Mouse (Mus musculus): Measurements from ENCODE around the gene Nedd8. TPM values are rescaled to one million over a fixed set of nuclear protein-coding genes. Genes with fewer than 3 reads are reported as not detected.

The Nedd8 gene
- polyA plus RNA-seq, 1 experiment from 2014 or later: 563 TPM

GRCm38 (mm10) chr14:55701131-55701530 lies 29.2 kb upstream of the Nedd8 start:
- no peaks in the 10 kb centered on the region for H3K9me3 ChIP-seq (ENCODE audit: control insufficient read depth, low read length)
- no peak overlapping the region for H3K27ac ChIP-seq (replicated peaks in 1 of 2; ENCODE audit: control insufficient read depth in 1 of 2, insufficient read depth in 1 of 2, low read depth in 2 of 2, low read length in 2 of 2)
- 68% methylated on average over 9 of the region's 9 CpGs for WGBS
- no peak overlapping the region for H3K4me3 ChIP-seq (ENCODE audit: control insufficient read depth in 1 of 2, insufficient read depth in 1 of 2, low read depth in 1 of 2, low read length in 2 of 2)
- no peak for ATAC-seq (ENCODE audit: insufficient number of reproducible peaks, insufficient read depth, low FRiP score, low read depth)
- no peaks in the 10 kb centered on the region for H3K27me3 ChIP-seq (ENCODE audit: control insufficient read depth, insufficient read depth, low read length)
- no peak overlapping the region for H3K4me2 ChIP-seq (ENCODE audit: low read length)
- H3K9ac ChIP-seq (ENCODE audit: low read length): no peak overlapping the region
- no peaks in the 10 kb centered on the region; a peak in 1 of 4 replicates for H3K4me1 ChIP-seq (ENCODE audit: control insufficient read depth in 2 of 2, insufficient read depth in 2 of 2, low read length in 2 of 2)
- H3K36me3 ChIP-seq (ENCODE audit: control insufficient read depth, insufficient read depth, low read length): no peaks in the 10 kb centered on the region

- Histone ChIP-seq H3K27ac (replicated peaks in 1 of 2; ENCODE audit: control insufficient read depth in 1 of 2, insufficient read depth in 1 of 2, low read depth in 2 of 2, low read length in 2 of 2) (no peak overlapping the region), H3K27me3 (ENCODE audit: control insufficient read depth, insufficient read depth, low read length) (no peaks in the 10 kb centered on the region)
- WGBS: 76% methylated on average over 4 of the region's 4 CpGs
Measured at GRCm38 (mm10) chr14:55697226-55697625, 25.3 kb upstream of the Nedd8 start.

GRCm38 (mm10) chr14:55689433-55689832 lies 17.5 kb upstream of the Nedd8 start:
- no peak for ATAC-seq (ENCODE audit: insufficient number of reproducible peaks, insufficient read depth, low FRiP score, low read depth)
- H3K27ac ChIP-seq (replicated peaks in 1 of 2; ENCODE audit: control insufficient read depth in 1 of 2, insufficient read depth in 1 of 2, low read depth in 2 of 2, low read length in 2 of 2): no peak overlapping the region
- no peak overlapping the region for H3K4me3 ChIP-seq (ENCODE audit: control insufficient read depth in 1 of 2, insufficient read depth in 1 of 2, low read depth in 1 of 2, low read length in 2 of 2)
- no peaks in the 10 kb centered on the region for H3K27me3 ChIP-seq (ENCODE audit: control insufficient read depth, insufficient read depth, low read length)
- no peaks in the 10 kb centered on the region for H3K9me3 ChIP-seq (ENCODE audit: control insufficient read depth, low read length)
- 75% methylated on average over 10 of the region's 10 CpGs for WGBS
- H3K4me1 ChIP-seq (ENCODE audit: control insufficient read depth in 2 of 2, insufficient read depth in 2 of 2, low read length in 2 of 2): no peaks in the 10 kb centered on the region
- H3K36me3 ChIP-seq (ENCODE audit: control insufficient read depth, insufficient read depth, low read length): no peaks in the 10 kb centered on the region
- H3K4me2 ChIP-seq (ENCODE audit: low read length): no peak overlapping the region
- H3K9ac ChIP-seq (ENCODE audit: low read length): no peak overlapping the region

More at GRCm38 (mm10) chr14:55697226-55697625, 25.3 kb upstream of the Nedd8 start:
- Histone ChIP-seq H3K4me3 (ENCODE audit: control insufficient read depth in 1 of 2, insufficient read depth in 1 of 2, low read depth in 1 of 2, low read length in 2 of 2) (no peak overlapping the region), H3K36me3 (ENCODE audit: control insufficient read depth, insufficient read depth, low read length) (no peaks in the 10 kb centered on the region), H3K4me2 (ENCODE audit: low read length) (no peak overlapping the region), H3K9me3 (ENCODE audit: control insufficient read depth, low read length) (no peaks in the 10 kb centered on the region), H3K4me1 (ENCODE audit: control insufficient read depth in 2 of 2, insufficient read depth in 2 of 2, low read length in 2 of 2) (no peaks in the 10 kb centered on the region), H3K9ac (ENCODE audit: low read length) (no peak overlapping the region)
- no peak for ATAC-seq (ENCODE audit: insufficient number of reproducible peaks, insufficient read depth, low FRiP score, low read depth)

GRCm38 (mm10) chr14:55682118-55682493 lies 10.2 kb upstream of the Nedd8 start:
- peak overlapping the region; percentile 85 to 88; a peak in 3 of 4 replicates for H3K27ac ChIP-seq (replicated peaks in 1 of 2; ENCODE audit: control insufficient read depth in 1 of 2, insufficient read depth in 1 of 2, low read depth in 2 of 2, low read length in 2 of 2)
- ATAC-seq (ENCODE audit: insufficient number of reproducible peaks, insufficient read depth, low FRiP score, low read depth): 0 out of 2 replicates have a peak, but pooled peaks have one; percentile 0
- H3K27me3 ChIP-seq (ENCODE audit: control insufficient read depth, insufficient read depth, low read length): no peaks in the 10 kb centered on the region
- no peaks in the 10 kb centered on the region for H3K9me3 ChIP-seq (ENCODE audit: control insufficient read depth, low read length)
- peak overlapping the region; percentile 78 for H3K4me2 ChIP-seq (ENCODE audit: low read length)
- H3K36me3 ChIP-seq (ENCODE audit: control insufficient read depth, insufficient read depth, low read length): peaks cover 31% of the 10 kb centered on the region
- peak overlapping the region; percentile 81 for H3K4me3 ChIP-seq (ENCODE audit: control insufficient read depth in 1 of 2, insufficient read depth in 1 of 2, low read depth in 1 of 2, low read length in 2 of 2)
- WGBS: 18% methylated on average over 3 of the region's 3 CpGs
- H3K9ac ChIP-seq (ENCODE audit: low read length): peak overlapping the region; percentile 85
- H3K4me1 ChIP-seq (ENCODE audit: control insufficient read depth in 2 of 2, insufficient read depth in 2 of 2, low read length in 2 of 2): peaks cover 0 to 4% of the 10 kb centered on the region in 2 experiments; a peak in 3 of 4 replicates

DNA sequence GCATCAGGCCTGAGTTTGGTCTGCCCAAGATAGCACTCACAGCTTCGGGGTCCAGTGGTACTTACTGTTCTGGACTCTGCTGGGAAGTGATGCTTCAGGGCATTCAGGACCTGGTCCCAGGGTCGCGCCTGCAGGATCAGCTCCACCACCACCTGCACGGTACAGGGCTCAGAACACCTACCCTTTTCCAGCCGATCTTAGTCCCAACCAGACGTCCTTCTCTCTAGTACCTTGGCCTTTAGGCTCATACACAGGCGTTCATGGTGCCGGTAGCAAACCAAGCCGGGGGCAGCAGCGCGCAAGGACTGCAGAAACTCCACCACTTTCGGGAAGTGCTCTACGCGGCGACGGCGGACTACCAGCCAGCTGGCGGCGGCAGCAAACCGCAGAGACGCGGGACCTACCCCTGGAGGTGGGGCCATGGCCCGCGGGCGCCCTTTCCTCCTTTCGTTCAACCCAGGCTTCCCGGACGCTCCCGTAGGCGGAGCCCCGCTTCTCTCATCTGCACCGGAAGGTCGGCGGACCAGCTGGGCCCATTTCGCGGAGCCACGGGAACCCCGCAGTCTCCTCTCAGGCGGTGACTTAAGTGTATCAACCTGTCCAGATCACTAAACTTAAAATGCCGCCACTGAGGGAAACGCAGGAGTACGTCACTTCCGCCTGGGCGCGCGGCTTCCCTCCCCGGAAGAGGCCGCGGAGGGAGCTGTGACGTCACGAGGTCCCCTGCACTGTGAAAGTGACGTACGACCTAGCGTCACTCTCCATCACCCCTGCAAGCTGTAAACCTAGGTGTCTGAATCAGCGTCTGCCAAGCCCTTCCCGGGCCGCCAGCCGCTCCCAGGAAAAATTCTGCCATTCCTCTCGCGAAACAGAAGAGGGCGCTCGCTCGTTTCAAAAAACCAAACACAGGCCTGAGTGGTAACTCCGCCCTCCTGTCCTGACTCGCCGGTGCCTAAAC lies 9.5 kb upstream of the Nedd8 start, which contains the start of gene Tinf2:
Gene Tinf2, minus strand, starts transcription at position 661 of the 958 bp plus-strand sequence.
- Histone ChIP-seq H3K4me2 (ENCODE audit: low read length) (peak within 1 kb of the TSS; percentile 78), H3K4me3 (ENCODE audit: control insufficient read depth in 1 of 2, insufficient read depth in 1 of 2, low read depth in 1 of 2, low read length in 2 of 2) (peak within 1 kb of the TSS; percentile 81), H3K27ac (replicated peaks in 1 of 2; ENCODE audit: control insufficient read depth in 1 of 2, insufficient read depth in 1 of 2, low read depth in 2 of 2, low read length in 2 of 2) (peak within 1 kb of the TSS; percentile 85 to 88), H3K9me3 (ENCODE audit: control insufficient read depth, low read length) (no peaks in the 10 kb centered on the region), H3K27me3 (ENCODE audit: control insufficient read depth, insufficient read depth, low read length) (no peaks in the 10 kb centered on the region), H3K4me1 (ENCODE audit: control insufficient read depth in 2 of 2, insufficient read depth in 2 of 2, low read length in 2 of 2) (peaks cover 0 to 4% of the 10 kb centered on the region in 2 experiments; a peak in 3 of 4 replicates), H3K9ac (ENCODE audit: low read length) (peak within 1 kb of the TSS; percentile 85), H3K36me3 (ENCODE audit: control insufficient read depth, insufficient read depth, low read length) (peaks cover 38% of the 10 kb centered on the region)
- under 1% methylated on average over 66 of the region's 66 CpGs for WGBS
- peak; percentile 96 for ATAC-seq (ENCODE audit: insufficient number of reproducible peaks, insufficient read depth, low FRiP score, low read depth)

DNA sequence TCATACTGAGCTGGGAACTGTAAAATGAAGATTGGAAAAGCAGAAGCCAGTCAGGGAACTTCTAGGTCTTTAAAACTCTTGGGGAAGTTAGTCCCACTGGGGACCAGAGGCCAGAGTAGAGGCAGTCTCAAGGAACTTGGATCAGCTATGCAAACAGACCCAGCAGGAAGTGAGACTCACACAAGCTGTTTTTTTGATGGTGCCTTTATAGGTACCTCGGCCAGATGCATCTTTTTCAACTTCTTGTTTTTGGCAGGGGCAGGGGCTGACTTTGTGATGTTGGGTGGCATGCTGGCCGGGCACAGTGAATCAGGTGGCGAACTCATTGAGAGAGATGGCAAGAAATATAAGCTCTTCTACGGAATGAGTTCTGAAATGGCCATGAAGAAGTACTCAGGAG lies 5.7 kb upstream of the Nedd8 start:
- 87% methylated on average over 4 of the region's 4 CpGs for WGBS
- H3K4me1 ChIP-seq (ENCODE audit: control insufficient read depth in 2 of 2, insufficient read depth in 2 of 2, low read length in 2 of 2): peaks cover 0 to 8% of the 10 kb centered on the region in 2 experiments
- ATAC-seq (ENCODE audit: insufficient number of reproducible peaks, insufficient read depth, low FRiP score, low read depth): no peak
- no peaks in the 10 kb centered on the region for H3K9me3 ChIP-seq (ENCODE audit: control insufficient read depth, low read length)
- no peak overlapping the region for H3K27ac ChIP-seq (replicated peaks in 1 of 2; ENCODE audit: control insufficient read depth in 1 of 2, insufficient read depth in 1 of 2, low read depth in 2 of 2, low read length in 2 of 2)
- H3K4me3 ChIP-seq (ENCODE audit: control insufficient read depth in 1 of 2, insufficient read depth in 1 of 2, low read depth in 1 of 2, low read length in 2 of 2): no peak overlapping the region
- peaks cover 56% of the 10 kb centered on the region for H3K36me3 ChIP-seq (ENCODE audit: control insufficient read depth, insufficient read depth, low read length)
- H3K9ac ChIP-seq (ENCODE audit: low read length): no peak overlapping the region
- no peaks in the 10 kb centered on the region for H3K27me3 ChIP-seq (ENCODE audit: control insufficient read depth, insufficient read depth, low read length)
- no peak overlapping the region for H3K4me2 ChIP-seq (ENCODE audit: low read length)

GRCm38 (mm10) chr14:55672741-55673060 lies 777 bp upstream of the Nedd8 start:
- Histone ChIP-seq H3K27ac (replicated peaks in 1 of 2; ENCODE audit: control insufficient read depth in 1 of 2, insufficient read depth in 1 of 2, low read depth in 2 of 2, low read length in 2 of 2) (peak overlapping the region; percentile 68 to 77), H3K4me1 (ENCODE audit: control insufficient read depth in 2 of 2, insufficient read depth in 2 of 2, low read length in 2 of 2) (peaks cover 2 to 10% of the 10 kb centered on the region in 2 experiments; a peak in 3 of 4 replicates), H3K9ac (ENCODE audit: low read length) (peak overlapping the region; percentile 84), H3K27me3 (ENCODE audit: control insufficient read depth, insufficient read depth, low read length) (no peaks in the 10 kb centered on the region), H3K4me2 (ENCODE audit: low read length) (peak overlapping the region; percentile 76), H3K9me3 (ENCODE audit: control insufficient read depth, low read length) (no peaks in the 10 kb centered on the region), H3K36me3 (ENCODE audit: control insufficient read depth, insufficient read depth, low read length) (peaks cover 50% of the 10 kb centered on the region), H3K4me3 (ENCODE audit: control insufficient read depth in 1 of 2, insufficient read depth in 1 of 2, low read depth in 1 of 2, low read length in 2 of 2) (peak overlapping the region; percentile 82 to 86; a peak in 3 of 4 replicates)
- no peak for ATAC-seq (ENCODE audit: insufficient number of reproducible peaks, insufficient read depth, low FRiP score, low read depth)
- 74% methylated on average over 7 of the region's 7 CpGs for WGBS
